In genomic region chr17:85319779-85320300, GRCm38 (mm10) we compare ENCODE assay signal across 29 mouse cellular contexts.
DNase-seq lines count a peak whose midpoint lies in the region; ATAC-seq and TF ChIP-seq lines count a peak whose summit lies in the region.
"Had no signal": no experiment of that assay in that cellular context is flagged by ENCODE, and none has a peak within 500 bp of the region (broad histone marks: within the 10 kb centered on the region; RNA-seq: fewer than 3 reads in every experiment).

No protein-coding gene starts in this region.

- peak; percentile 36; the same call in 1 of the 2 replicates for ATAC-seq in forebrain, embryonic 13.5 days
- peak; percentile 27; the same call in 1 of the 2 replicates for ATAC-seq in liver, postnatal 0 days
- ATAC-seq in liver, embryonic 11.5 days (replicated peaks; ENCODE audit: low FRiP score): no peak
- peak; percentile 83 for ATAC-seq in forebrain, postnatal 0 days
- ATAC-seq in erythroid progenitor cell, adult 5-6 weeks (replicated peaks; ENCODE audit: low FRiP score, poor library complexity, severe bottlenecking): no peak
- ATAC-seq: activated CD4-positive, CD25-positive, alpha-beta regulatory T cell, adult 4 months; hindbrain, postnatal 0 days; inflammation-experienced regulatory T-cells, adult 6 months; intestine, embryonic 16.5 days had no signal

- H3K27me3 ChIP-seq in forebrain, embryonic 13.5 days: no peaks in the 10 kb centered on the region
- H3K27me3 ChIP-seq in forebrain, embryonic 10.5 days (ENCODE audit: poor library complexity, severe bottlenecking): no peaks in the 10 kb centered on the region
- no peaks in the 10 kb centered on the region for H3K27me3 ChIP-seq in liver, postnatal 0 days (ENCODE audit: insufficient read depth, low read length)
- H3K27me3 ChIP-seq in liver, embryonic 11.5 days (replicated peaks; ENCODE audit: control insufficient read depth, insufficient read depth, low read length): no peaks in the 10 kb centered on the region
- no peaks in the 10 kb centered on the region for H3K27me3 ChIP-seq in forebrain, postnatal 0 days (ENCODE audit: insufficient read depth, low read length)
- H3K27me3 ChIP-seq: embryonic facial prominence, embryonic 13.5 days; heart, embryonic 13.5 days had no signal

- H3K9ac ChIP-seq in forebrain, embryonic 13.5 days: no peak overlapping the region
- H3K9ac ChIP-seq in liver, postnatal 0 days (replicated peaks): no peak overlapping the region
- no peak overlapping the region for H3K9ac ChIP-seq in liver, embryonic 11.5 days (ENCODE audit: low read depth, low read length)
- H3K9ac ChIP-seq in forebrain, postnatal 0 days: no peak overlapping the region
- H3K9ac ChIP-seq: embryonic facial prominence, embryonic 13.5 days; heart, embryonic 13.5 days; hindbrain, embryonic 14.5 days had no signal

- no peaks in the 10 kb centered on the region for H3K4me1 ChIP-seq in forebrain, embryonic 13.5 days
- H3K4me1 ChIP-seq in forebrain, embryonic 10.5 days: peaks cover 8% of the 10 kb centered on the region
- 0 out of 2 replicates have a peak, but pooled peaks cover 3% of the 10 kb centered on the region for H3K4me1 ChIP-seq in liver, postnatal 0 days (ENCODE audit: insufficient read depth)
- H3K4me1 ChIP-seq in liver, embryonic 11.5 days (replicated peaks; ENCODE audit: control insufficient read depth, insufficient read depth, low read length): no peaks in the 10 kb centered on the region
- H3K4me1 ChIP-seq in forebrain, postnatal 0 days (ENCODE audit: insufficient read depth): no peaks in the 10 kb centered on the region
- H3K4me1 ChIP-seq: heart, embryonic 10.5 days; heart, embryonic 13.5 days had no signal

- no peak for TF ChIP-seq EP300 in liver, postnatal 0 days (IDR thresholded peaks at IDR 0.05; ENCODE audit: low read depth)

- no peak for DNase-seq in forebrain, embryonic 10.5 days (ENCODE audit: extremely low spot score, low spot score)
- no peak for DNase-seq in liver, postnatal 0 days
- no peak for DNase-seq in liver, embryonic 11.5 days (ENCODE audit: low spot score)
- DNase-seq in brain, embryonic 14.5 days (ENCODE audit: low read depth): peak; percentile 79
- no peak for DNase-seq in forebrain, postnatal 0 days
- no peak for DNase-seq in heart, adult 18-20 months
- DNase-seq: adrenal gland, adult 8-10 months; adrenal gland, postnatal 25 days; cerebellum, adult 11 months; cerebellum, adult 2 months; cerebellum, postnatal 10 days; cerebellum, postnatal 36 days; embryo, embryonic 11 days; gastrocnemius, postnatal 25 days; heart, adult 2 months; heart, postnatal 14 days; heart, postnatal 4 days had no signal

- TF ChIP-seq POLR2A in brain, embryonic 14.5 days (IDR thresholded peaks at IDR 0.05; ENCODE audit: borderline replicate concordance, extremely low read depth, insufficient read depth, insufficient read length, poor library complexity, severe bottlenecking): no peak

- no peaks in the 10 kb centered on the region for H3K9me3 ChIP-seq in forebrain, embryonic 13.5 days (replicated peaks)
- no peaks in the 10 kb centered on the region for H3K9me3 ChIP-seq in forebrain, embryonic 10.5 days
- no peaks in the 10 kb centered on the region for H3K9me3 ChIP-seq in liver, postnatal 0 days (ENCODE audit: low read length)
- no peaks in the 10 kb centered on the region for H3K9me3 ChIP-seq in liver, embryonic 11.5 days (ENCODE audit: control insufficient read depth, low read length)
- no peaks in the 10 kb centered on the region for H3K9me3 ChIP-seq in forebrain, postnatal 0 days (ENCODE audit: low read length)
- H3K9me3 ChIP-seq: embryonic facial prominence, embryonic 10.5 days; embryonic facial prominence, embryonic 13.5 days; heart, embryonic 10.5 days; heart, embryonic 13.5 days had no signal

- H3K4me2 ChIP-seq in forebrain, embryonic 13.5 days: no peak overlapping the region
- no peak overlapping the region for H3K4me2 ChIP-seq in liver, postnatal 0 days (ENCODE audit: low read depth, low read length)
- no peak overlapping the region for H3K4me2 ChIP-seq in liver, embryonic 11.5 days
- H3K4me2 ChIP-seq in forebrain, postnatal 0 days (ENCODE audit: low read depth): no peak overlapping the region
- H3K4me2 ChIP-seq: embryonic facial prominence, embryonic 13.5 days; heart, embryonic 13.5 days; hindbrain, embryonic 14.5 days had no signal

- H3K4me3 ChIP-seq in forebrain, embryonic 13.5 days: no peak overlapping the region
- H3K4me3 ChIP-seq in forebrain, embryonic 10.5 days: no peak overlapping the region
- no peak overlapping the region for H3K4me3 ChIP-seq in liver, postnatal 0 days (ENCODE audit: low read depth, low read length)
- H3K4me3 ChIP-seq in liver, embryonic 11.5 days (ENCODE audit: low read depth, low read length): no peak overlapping the region
- H3K4me3 ChIP-seq in forebrain, postnatal 0 days (ENCODE audit: low read depth, low read length): no peak overlapping the region
- H3K4me3 ChIP-seq: embryonic facial prominence, embryonic 10.5 days; embryonic facial prominence, embryonic 13.5 days; erythroblast, embryonic 14.5 days; heart, adult 2 months; heart, embryonic 10.5 days; heart, embryonic 13.5 days had no signal

- WGBS in forebrain, embryonic 13.5 days: 84% methylated on average over 8 of the region's 8 CpGs
- WGBS in forebrain, embryonic 10.5 days: 87% methylated on average over 8 of the region's 8 CpGs
- WGBS in liver, postnatal 0 days (ENCODE audit: insufficient replicate concordance): 80% methylated on average over 8 of the region's 8 CpGs
- WGBS in liver, embryonic 11.5 days: 88% methylated on average over 8 of the region's 8 CpGs
- WGBS in forebrain, postnatal 0 days: 71% methylated on average over 8 of the region's 8 CpGs

- no peak for TF ChIP-seq CTCF in liver, postnatal 0 days (IDR thresholded peaks at IDR 0.05; ENCODE audit: low read depth)
- TF ChIP-seq CTCF in brain, embryonic 14.5 days (IDR thresholded peaks at IDR 0.05; ENCODE audit: borderline replicate concordance, extremely low read depth, insufficient read depth, insufficient read length): no peak
- no peak for TF ChIP-seq CTCF in forebrain, postnatal 0 days (IDR thresholded peaks at IDR 0.05; ENCODE audit: low read depth)

- no peaks in the 10 kb centered on the region for H3K36me3 ChIP-seq in forebrain, embryonic 13.5 days (ENCODE audit: poor library complexity, severe bottlenecking)
- no peaks in the 10 kb centered on the region for H3K36me3 ChIP-seq in forebrain, embryonic 10.5 days (replicated peaks)
- no peaks in the 10 kb centered on the region for H3K36me3 ChIP-seq in liver, postnatal 0 days (replicated peaks; ENCODE audit: insufficient read depth, low read length)
- no peaks in the 10 kb centered on the region for H3K36me3 ChIP-seq in liver, embryonic 11.5 days (ENCODE audit: control insufficient read depth, insufficient read depth, low read length)
- no peaks in the 10 kb centered on the region for H3K36me3 ChIP-seq in forebrain, postnatal 0 days (ENCODE audit: insufficient read depth)
- H3K36me3 ChIP-seq: embryonic facial prominence, embryonic 10.5 days; embryonic facial prominence, embryonic 13.5 days; heart, embryonic 10.5 days; heart, embryonic 13.5 days had no signal

- H3K27ac ChIP-seq in forebrain, embryonic 13.5 days: no peak overlapping the region
- H3K27ac ChIP-seq in forebrain, embryonic 10.5 days: no peak overlapping the region
- no peak overlapping the region for H3K27ac ChIP-seq in liver, postnatal 0 days (ENCODE audit: low read depth)
- H3K27ac ChIP-seq in liver, embryonic 11.5 days (ENCODE audit: low read depth, low read length): no peak overlapping the region
- no peak overlapping the region for H3K27ac ChIP-seq in forebrain, postnatal 0 days (ENCODE audit: low read depth, low read length)
- H3K27ac ChIP-seq: embryonic facial prominence, embryonic 10.5 days; embryonic facial prominence, embryonic 13.5 days; heart, adult 2 months; heart, embryonic 10.5 days; heart, embryonic 13.5 days; hindbrain, embryonic 14.5 days; hindbrain, postnatal 0 days had no signal

Comparison
In these comparisons a context has a peak if more than half of its experiments do, and no peak if none do; other contexts are left out.
1. ATAC-seq: peak in forebrain, embryonic 13.5 days (single experiment), liver, postnatal 0 days (single experiment) and forebrain, postnatal 0 days (single experiment); none in liver, embryonic 11.5 days (single experiment) and erythroid progenitor cell, adult 5-6 weeks (single experiment).